Mouse (Mus musculus): ENCODE measurements around the gene Gcn1l1. TPM values are rescaled to one million over a fixed set of nuclear protein-coding genes. Genes with fewer than 3 reads are reported as not detected.

The Gcn1l1 gene
- total and polyA plus RNA-seq, 3 experiments: 18.2 to 81.9 (median 62.9) TPM

- TF ChIP-seq RCOR1 (conservative IDR thresholded peaks at IDR 0.05; ENCODE audit: low read depth, low read length) (no peak), NRF1 (IDR thresholded peaks at IDR 0.05; ENCODE audit: low read depth, low read length) (no peak; the same call in 1 of the 2 replicates), NELFE (IDR thresholded peaks at IDR 0.05; ENCODE audit: low read depth, low read length) (no peak), ELF1 (IDR thresholded peaks at IDR 0.05; ENCODE audit: low read depth, low read length) (no peak), CHD1 (IDR thresholded peaks at IDR 0.05; ENCODE audit: low read depth, low read length) (no peak), MEF2A (IDR thresholded peaks at IDR 0.05; ENCODE audit: borderline replicate concordance, low read depth, low read length) (no peak), MAZ (IDR thresholded peaks at IDR 0.05; ENCODE audit: low read depth, low read length) (no peak), CTCF (conservative IDR thresholded peaks at IDR 0.05 in 1 of 2, IDR thresholded peaks at IDR 0.05 in 1 of 2; ENCODE audit: low read depth in 2 of 2, low read length in 2 of 2) (no peak), ZC3H11A (IDR thresholded peaks at IDR 0.05; ENCODE audit: low read depth, low read length) (no peak), CHD2 (IDR thresholded peaks at IDR 0.05; ENCODE audit: low read length) (peak; percentile 49; the same call in 1 of the 2 replicates), JUN (IDR thresholded peaks at IDR 0.05; ENCODE audit: insufficient read depth, low read depth, low read length) (no peak), BHLHE40 (IDR thresholded peaks at IDR 0.05; ENCODE audit: low read depth, low read length) (peak; percentile 81)
- DNase-seq (ENCODE audit: extremely low read depth): peak; percentile 53
- Histone ChIP-seq H3K4me2 (ENCODE audit: insufficient read depth, low read depth, poor library complexity, severe bottlenecking) (peak overlapping the region; percentile 68), H3K4me3 (replicated peaks in 1 of 3; ENCODE audit: low read depth in 2 of 3, low read length in 2 of 3, poor library complexity in 1 of 3) (peak overlapping the region; percentile 82 to 91 (median 90)), H3K36me3 (replicated peaks in 1 of 2; ENCODE audit: control insufficient read depth in 1 of 2, insufficient read depth in 1 of 2, low read length in 1 of 2) (peaks cover 1 to 16% of the 10 kb centered on the region in 2 experiments), H3K79me2 (replicated peaks; ENCODE audit: control insufficient read depth, extremely low read depth, insufficient read depth, poor library complexity, severe bottlenecking) (peaks cover 51% of the 10 kb centered on the region), H3K9me3 (replicated peaks; ENCODE audit: low read length) (no peaks in the 10 kb centered on the region), H3K27me3 (replicated peaks) (no peaks in the 10 kb centered on the region), H3K27ac (ENCODE audit: insufficient read depth, low read depth) (no peak overlapping the region), H3K4me1 (ENCODE audit: control insufficient read depth in 1 of 2, insufficient read depth in 2 of 2) (peaks cover 37 to 82% of the 10 kb centered on the region in 2 experiments), H3K9ac (ENCODE audit: insufficient read depth, low read depth) (peak overlapping the region; percentile 96)
- dilution Hi-C loops (cut with MboI; ENCODE audit: extremely low pct_ligation_motif_present, extremely low pct_unique_long_range_greater_than_20kb, low sequenced_read_pairs): no loop called here
- in situ Hi-C loops (cut with MboI; ENCODE audit: low pct_ligation_motif_present, low pct_unique_long_range_greater_than_20kb, low sequenced_read_pairs): no loop called here
Observed at GRCm38 (mm10) chr5:115632358-115632714, 67.3 kb downstream of the Gcn1l1 start.

- peaks cover 37 to 80% of the 10 kb centered on the region in 2 experiments for H3K4me1 ChIP-seq (ENCODE audit: control insufficient read depth in 1 of 2, insufficient read depth in 2 of 2)
- H3K27ac ChIP-seq (ENCODE audit: insufficient read depth, low read depth): no peak overlapping the region
- H3K36me3 ChIP-seq (replicated peaks in 1 of 2; ENCODE audit: control insufficient read depth in 1 of 2, insufficient read depth in 1 of 2, low read length in 1 of 2): peaks cover 8 to 23% of the 10 kb centered on the region in 2 experiments
- no peak for DNase-seq (ENCODE audit: extremely low read depth)
- in situ Hi-C loops (cut with MboI; ENCODE audit: low pct_ligation_motif_present, low pct_unique_long_range_greater_than_20kb, low sequenced_read_pairs) (no loop called here), dilution Hi-C loops (cut with MboI; ENCODE audit: extremely low pct_ligation_motif_present, extremely low pct_unique_long_range_greater_than_20kb, low sequenced_read_pairs) (no loop called here)
- peak overlapping the region; percentile 68 for H3K4me2 ChIP-seq (ENCODE audit: insufficient read depth, low read depth, poor library complexity, severe bottlenecking)
- TF ChIP-seq NELFE (IDR thresholded peaks at IDR 0.05; ENCODE audit: low read depth, low read length) (no peak), MEF2A (IDR thresholded peaks at IDR 0.05; ENCODE audit: borderline replicate concordance, low read depth, low read length) (no peak), RAD21 (IDR thresholded peaks at IDR 0.05; ENCODE audit: low read depth, low read length) (no peak), BHLHE40 (IDR thresholded peaks at IDR 0.05; ENCODE audit: low read depth, low read length) (no peak), SIN3A (IDR thresholded peaks at IDR 0.05; ENCODE audit: low read length) (0 out of 2 replicates have a peak, but pooled peaks have one; percentile 26), HCFC1 (IDR thresholded peaks at IDR 0.05; ENCODE audit: low read depth, low read length) (no peak)
- H3K9ac ChIP-seq (ENCODE audit: insufficient read depth, low read depth): peak overlapping the region; percentile 96
- H3K9me3 ChIP-seq (replicated peaks; ENCODE audit: low read length): no peaks in the 10 kb centered on the region
- peak overlapping the region; percentile 82 to 91 (median 90) for H3K4me3 ChIP-seq (replicated peaks in 1 of 3; ENCODE audit: low read depth in 2 of 3, low read length in 2 of 3, poor library complexity in 1 of 3)
- H3K27me3 ChIP-seq (replicated peaks): no peaks in the 10 kb centered on the region
- peaks cover 56% of the 10 kb centered on the region for H3K79me2 ChIP-seq (replicated peaks; ENCODE audit: control insufficient read depth, extremely low read depth, insufficient read depth, poor library complexity, severe bottlenecking)
Observed at GRCm38 (mm10) chr5:115633060-115633459, 68.0 kb downstream of the Gcn1l1 start.
